Mouse (Mus musculus): ENCODE measurements around the gene Ttc7. TPM values are rescaled to one million over a fixed set of nuclear protein-coding genes. Genes with fewer than 3 reads are reported as not detected.

The Ttc7 gene
- polyA plus RNA-seq, 1 experiment, result 8.9 TPM

GRCm38 (mm10) chr17:87405576-87405975 is 122.9 kb downstream of the Ttc7 start:
- no peak overlapping the region for H3K4me3 ChIP-seq (ENCODE audit: insufficient read depth, low read depth, low read length)
- no peaks in the 10 kb centered on the region for H3K4me1 ChIP-seq (ENCODE audit: control insufficient read depth, insufficient read depth, insufficient read length, low read length)
- H3K27ac ChIP-seq (replicated peaks; ENCODE audit: low read depth, low read length), result no peak overlapping the region; the same call in 1 of the 2 replicates

- Histone ChIP-seq H3K27ac (replicated peaks; ENCODE audit: low read depth, low read length) (no peak overlapping the region), H3K4me3 (ENCODE audit: insufficient read depth, low read depth, low read length) (no peak overlapping the region), H3K4me1 (ENCODE audit: control insufficient read depth, insufficient read depth, insufficient read length, low read length) (no peaks in the 10 kb centered on the region)
Observed at GRCm38 (mm10) chr17:87406646-87407045, 124.0 kb downstream of the Ttc7 start.

GRCm38 (mm10) chr17:87418082-87418481 is 135.4 kb downstream of the Ttc7 start:
- Histone ChIP-seq H3K4me1 (ENCODE audit: control insufficient read depth, insufficient read depth, insufficient read length, low read length) (no peaks in the 10 kb centered on the region), H3K27ac (replicated peaks; ENCODE audit: low read depth, low read length) (no peak overlapping the region), H3K4me3 (ENCODE audit: insufficient read depth, low read depth, low read length) (no peak overlapping the region)

GRCm38 (mm10) chr17:87427511-87427910 is 144.8 kb downstream of the Ttc7 start, which contains the start of gene Stpg4:
Gene Stpg4, minus strand, starts transcription at chr17:87427741.
- Histone ChIP-seq H3K4me1 (ENCODE audit: control insufficient read depth, insufficient read depth, insufficient read length, low read length) (no peaks in the 10 kb centered on the region), H3K27ac (replicated peaks; ENCODE audit: low read depth, low read length) (no peak within 1 kb of the TSS), H3K4me3 (ENCODE audit: insufficient read depth, low read depth, low read length) (no peak within 1 kb of the TSS)

GRCm38 (mm10) chr17:87429431-87429830 is 146.7 kb downstream of the Ttc7 start:
- H3K4me3 ChIP-seq (ENCODE audit: insufficient read depth, low read depth, low read length), result no peak overlapping the region
- no peaks in the 10 kb centered on the region for H3K4me1 ChIP-seq (ENCODE audit: control insufficient read depth, insufficient read depth, insufficient read length, low read length)
- no peak overlapping the region for H3K27ac ChIP-seq (replicated peaks; ENCODE audit: low read depth, low read length)

Other genes starting within 250 kb of the Ttc7 start
- gene Socs5, start 175.2 kb upstream of the Ttc7 start, polyA plus RNA-seq (2012; ENCODE audit: insufficient read depth, insufficient read length, missing spikeins), result 12.3 and 14.0 TPM in 2 replicates
- gene Mcfd2, start 17.0 kb upstream of the Ttc7 start, polyA plus RNA-seq (2012; ENCODE audit: insufficient read depth, insufficient read length, missing spikeins), result 71.9 and 84.7 TPM in 2 replicates
- gene Stpg4, start 144.9 kb downstream of the Ttc7 start, polyA plus RNA-seq (2012; ENCODE audit: insufficient read depth, insufficient read length, missing spikeins), result not detected in 2 replicates
- 250 and 275 TPM in 2 replicates for gene Calm2, start 164.0 kb downstream of the Ttc7 start, polyA plus RNA-seq (2012; ENCODE audit: insufficient read depth, insufficient read length, missing spikeins)

Measured in brown adipose tissue, adult 24 weeks (tissue).